In the genomic region with DNA sequence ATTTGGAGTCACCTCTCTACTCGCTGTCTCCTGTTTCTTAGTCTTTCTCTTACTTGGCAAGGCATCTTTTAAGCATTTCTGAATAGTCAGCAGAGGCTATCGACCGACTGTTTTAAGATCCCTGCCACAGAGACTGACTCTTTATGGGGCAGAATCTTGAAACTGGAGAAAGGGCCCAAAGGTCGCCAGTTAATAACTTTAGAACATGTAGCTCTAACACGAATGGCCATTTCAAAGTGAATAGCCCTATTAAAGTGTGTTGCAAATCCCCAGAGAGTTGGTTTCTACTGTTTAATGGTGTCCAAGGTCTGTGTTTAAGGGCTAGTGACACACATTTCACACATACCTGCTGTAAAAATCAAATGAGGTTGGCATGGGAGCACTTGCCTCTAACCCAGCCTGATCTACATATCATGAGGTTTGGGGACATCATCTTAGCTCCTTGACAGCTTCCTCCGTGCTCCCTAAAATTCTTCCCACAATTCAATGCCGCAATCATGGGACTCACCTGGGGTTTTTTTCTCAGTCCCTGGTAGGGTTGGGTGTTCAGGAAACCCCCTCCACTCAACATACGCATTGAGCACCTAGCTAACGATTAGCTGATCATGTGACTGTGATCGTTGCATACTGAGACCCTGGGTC, we compare ENCODE assay signal across 16 mouse cellular contexts.
DNase-seq lines count a peak whose midpoint lies in the region; ATAC-seq and TF ChIP-seq lines count a peak whose summit lies in the region.
"Had no signal": no experiment of that assay in that cellular context is flagged by ENCODE, and none has a peak within 500 bp of the region (broad histone marks: within the 10 kb centered on the region; RNA-seq: fewer than 3 reads in every experiment).

No protein-coding gene starts in this region.

- 0 out of 2 replicates have a peak, but pooled peaks have one; percentile 21 for ATAC-seq in forebrain, embryonic 14.5 days
- no peak for ATAC-seq in limb, embryonic 11.5 days (ENCODE audit: insufficient number of reproducible peaks, low FRiP score, low TSS enrichment, low read depth)
- ATAC-seq in intestine, postnatal 0 days: peak; percentile 80
- ATAC-seq: forebrain, embryonic 15.5 days had no signal

- dilution Hi-C loops in CH12.LX (cut with MboI; ENCODE audit: extremely low pct_ligation_motif_present, extremely low pct_unique_long_range_greater_than_20kb, low sequenced_read_pairs): no loop called here

- TF ChIP-seq RAD21 in CH12.LX (IDR thresholded peaks at IDR 0.05; ENCODE audit: low read depth, low read length): no peak

- no peak for TF ChIP-seq EP300 in CH12.LX (IDR thresholded peaks at IDR 0.05; ENCODE audit: low read length)

- DNase-seq in forebrain, embryonic 14.5 days (ENCODE audit: low spot score): no peak
- DNase-seq in forebrain, embryonic 10.5 days (ENCODE audit: extremely low spot score, low spot score): no peak
- DNase-seq in limb, embryonic 11.5 days (ENCODE audit: low spot score): peak; percentile 19
- DNase-seq in limb, embryonic 10.5 days (ENCODE audit: low spot score): no peak
- no peak for DNase-seq in CH12.LX (ENCODE audit: extremely low read depth)
- no peak for DNase-seq in urinary bladder, postnatal 14 days (ENCODE audit: low spot score)
- DNase-seq in kidney, postnatal 25 days: no peak
- DNase-seq: adrenal gland, adult 2 months; gastrocnemius, postnatal 10 days; heart, adult 2 months had no signal

- no peaks in the 10 kb centered on the region for H3K36me3 ChIP-seq in forebrain, embryonic 14.5 days (ENCODE audit: control insufficient read depth, insufficient read depth, low read length)
- no peaks in the 10 kb centered on the region for H3K36me3 ChIP-seq in forebrain, embryonic 10.5 days (replicated peaks)
- no peaks in the 10 kb centered on the region for H3K36me3 ChIP-seq in limb, embryonic 11.5 days (ENCODE audit: control insufficient read depth, insufficient read depth, low read length)
- no peaks in the 10 kb centered on the region for H3K36me3 ChIP-seq in limb, embryonic 10.5 days
- H3K36me3 ChIP-seq in CH12.LX (replicated peaks in 1 of 2; ENCODE audit: control insufficient read depth in 1 of 2, insufficient read depth in 1 of 2, low read length in 1 of 2): no peaks in the 10 kb centered on the region
- no peaks in the 10 kb centered on the region for H3K36me3 ChIP-seq in intestine, postnatal 0 days (ENCODE audit: control insufficient read depth, insufficient read depth)
- H3K36me3 ChIP-seq: embryonic facial prominence, embryonic 10.5 days; forebrain, embryonic 15.5 days; heart, embryonic 15.5 days; hindbrain, embryonic 15.5 days had no signal

- H3K27ac ChIP-seq in forebrain, embryonic 14.5 days (ENCODE audit: low read depth, low read length): no peak overlapping the region
- H3K27ac ChIP-seq in forebrain, embryonic 10.5 days: no peak overlapping the region
- H3K27ac ChIP-seq in limb, embryonic 11.5 days (replicated peaks; ENCODE audit: low read depth, low read length): no peak overlapping the region
- no peak overlapping the region for H3K27ac ChIP-seq in limb, embryonic 10.5 days
- no peak overlapping the region for H3K27ac ChIP-seq in CH12.LX (ENCODE audit: insufficient read depth, low read depth)
- H3K27ac ChIP-seq in intestine, postnatal 0 days (ENCODE audit: low read depth, low read length): peak overlapping the region; percentile 61
- H3K27ac ChIP-seq: embryonic facial prominence, embryonic 10.5 days; forebrain, embryonic 15.5 days; heart, adult 2 months; heart, embryonic 15.5 days; hindbrain, embryonic 15.5 days had no signal

- TF ChIP-seq POLR2A in CH12.LX (IDR thresholded peaks at IDR 0.05; ENCODE audit: low read depth, low read length): no peak

- H3K4me3 ChIP-seq in forebrain, embryonic 14.5 days (ENCODE audit: low read depth, low read length): no peak overlapping the region
- H3K4me3 ChIP-seq in forebrain, embryonic 10.5 days: no peak overlapping the region
- H3K4me3 ChIP-seq in limb, embryonic 11.5 days (ENCODE audit: low read depth, low read length): no peak overlapping the region
- no peak overlapping the region for H3K4me3 ChIP-seq in limb, embryonic 10.5 days
- H3K4me3 ChIP-seq in CH12.LX (replicated peaks in 1 of 3; ENCODE audit: low read depth in 2 of 3, low read length in 2 of 3, poor library complexity in 1 of 3): no peak overlapping the region
- H3K4me3 ChIP-seq in intestine, postnatal 0 days (ENCODE audit: low read depth, low read length): no peak overlapping the region
- H3K4me3 ChIP-seq: embryonic facial prominence, embryonic 10.5 days; forebrain, embryonic 15.5 days; heart, adult 2 months; heart, embryonic 15.5 days; hindbrain, embryonic 15.5 days had no signal

- WGBS in forebrain, embryonic 14.5 days: 90% methylated on average over 10 of the region's 10 CpGs
- WGBS in forebrain, embryonic 10.5 days: 90% methylated on average over 10 of the region's 10 CpGs
- 73% methylated on average over 10 of the region's 10 CpGs for WGBS in limb, embryonic 11.5 days
- WGBS in limb, embryonic 10.5 days: 78% methylated on average over 10 of the region's 10 CpGs
- WGBS in intestine, postnatal 0 days: 55% methylated on average over 10 of the region's 10 CpGs

- H3K79me2 ChIP-seq in CH12.LX (replicated peaks; ENCODE audit: control insufficient read depth, extremely low read depth, insufficient read depth, poor library complexity, severe bottlenecking): no peaks in the 10 kb centered on the region

- in situ Hi-C loops in CH12.LX (cut with MboI; ENCODE audit: low pct_ligation_motif_present, low pct_unique_long_range_greater_than_20kb, low sequenced_read_pairs): loop anchor here (5.0 kb wide), 1 partner anchor 625 kb away; no protein-coding TSS in a partner anchor

- H3K4me1 ChIP-seq in forebrain, embryonic 14.5 days (ENCODE audit: control insufficient read depth, insufficient read depth, low read length): no peaks in the 10 kb centered on the region
- H3K4me1 ChIP-seq in forebrain, embryonic 10.5 days: no peaks in the 10 kb centered on the region
- no peaks in the 10 kb centered on the region for H3K4me1 ChIP-seq in limb, embryonic 11.5 days (ENCODE audit: control insufficient read depth, insufficient read depth, low read length)
- H3K4me1 ChIP-seq in limb, embryonic 10.5 days: no peaks in the 10 kb centered on the region
- no peaks in the 10 kb centered on the region for H3K4me1 ChIP-seq in CH12.LX (ENCODE audit: control insufficient read depth in 1 of 2, insufficient read depth in 2 of 2)
- H3K4me1 ChIP-seq in intestine, postnatal 0 days (replicated peaks; ENCODE audit: control insufficient read depth, insufficient read depth, low read length): no peaks in the 10 kb centered on the region
- H3K4me1 ChIP-seq: embryonic facial prominence, embryonic 10.5 days; forebrain, embryonic 15.5 days; heart, embryonic 15.5 days; hindbrain, embryonic 15.5 days had no signal

- H3K9ac ChIP-seq in forebrain, embryonic 14.5 days (ENCODE audit: low read length): no peak overlapping the region
- no peak overlapping the region for H3K9ac ChIP-seq in limb, embryonic 11.5 days (ENCODE audit: low read length)
- no peak overlapping the region for H3K9ac ChIP-seq in CH12.LX (ENCODE audit: insufficient read depth, low read depth)
- H3K9ac ChIP-seq in intestine, postnatal 0 days (ENCODE audit: low read depth, low read length): no peak overlapping the region
- H3K9ac ChIP-seq: forebrain, embryonic 15.5 days; heart, embryonic 15.5 days; hindbrain, embryonic 15.5 days had no signal

- no peaks in the 10 kb centered on the region for H3K9me3 ChIP-seq in forebrain, embryonic 14.5 days (replicated peaks; ENCODE audit: control insufficient read depth, low read length)
- H3K9me3 ChIP-seq in forebrain, embryonic 10.5 days: no peaks in the 10 kb centered on the region
- H3K9me3 ChIP-seq in limb, embryonic 11.5 days (ENCODE audit: control insufficient read depth, low read length): no peaks in the 10 kb centered on the region
- no peaks in the 10 kb centered on the region for H3K9me3 ChIP-seq in limb, embryonic 10.5 days (replicated peaks)
- no peaks in the 10 kb centered on the region for H3K9me3 ChIP-seq in CH12.LX (replicated peaks; ENCODE audit: low read length)
- no peaks in the 10 kb centered on the region for H3K9me3 ChIP-seq in intestine, postnatal 0 days (ENCODE audit: control insufficient read depth)
- H3K9me3 ChIP-seq: embryonic facial prominence, embryonic 10.5 days; forebrain, embryonic 15.5 days; heart, embryonic 15.5 days; hindbrain, embryonic 15.5 days had no signal

- H3K27me3 ChIP-seq in forebrain, embryonic 14.5 days (replicated peaks; ENCODE audit: control insufficient read depth, insufficient read depth, low read length): no peaks in the 10 kb centered on the region
- H3K27me3 ChIP-seq in forebrain, embryonic 10.5 days (ENCODE audit: poor library complexity, severe bottlenecking): no peaks in the 10 kb centered on the region
- H3K27me3 ChIP-seq in limb, embryonic 11.5 days (ENCODE audit: control insufficient read depth, insufficient read depth, low read length): no peaks in the 10 kb centered on the region
- no peaks in the 10 kb centered on the region for H3K27me3 ChIP-seq in limb, embryonic 10.5 days (ENCODE audit: low read depth, poor library complexity, severe bottlenecking)
- no peaks in the 10 kb centered on the region for H3K27me3 ChIP-seq in CH12.LX (replicated peaks)
- H3K27me3 ChIP-seq in intestine, postnatal 0 days (replicated peaks; ENCODE audit: control insufficient read depth, insufficient read depth, low read length): no peaks in the 10 kb centered on the region
- H3K27me3 ChIP-seq: forebrain, embryonic 15.5 days; heart, embryonic 15.5 days; hindbrain, embryonic 15.5 days had no signal

- no peak for TF ChIP-seq CTCF in CH12.LX (conservative IDR thresholded peaks at IDR 0.05 in 1 of 2, IDR thresholded peaks at IDR 0.05 in 1 of 2; ENCODE audit: low read depth in 2 of 2, low read length in 2 of 2)
- no peak for TF ChIP-seq CTCF in intestine, postnatal 0 days (IDR thresholded peaks at IDR 0.05; ENCODE audit: low read depth)

- no peak overlapping the region for H3K4me2 ChIP-seq in forebrain, embryonic 14.5 days (ENCODE audit: low read length)
- H3K4me2 ChIP-seq in limb, embryonic 11.5 days (ENCODE audit: low read depth, severe bottlenecking): no peak overlapping the region
- no peak overlapping the region for H3K4me2 ChIP-seq in CH12.LX (ENCODE audit: insufficient read depth, low read depth, poor library complexity, severe bottlenecking)
- H3K4me2 ChIP-seq in intestine, postnatal 0 days (replicated peaks; ENCODE audit: low read depth): no peak overlapping the region
- H3K4me2 ChIP-seq: forebrain, embryonic 15.5 days; heart, embryonic 11.5 days; heart, embryonic 15.5 days; hindbrain, embryonic 15.5 days had no signal

TF ChIP-seq in CH12.LX, 34 proteins besides CTCF, POLR2A, EP300 and RAD21:
- TF ChIP-seq RCOR1 (conservative IDR thresholded peaks at IDR 0.05; ENCODE audit: low read depth, low read length) (no peak), USF1 (IDR thresholded peaks at IDR 0.05; ENCODE audit: low read depth, low read length) (peak; percentile 28; the same call in 1 of the 2 replicates), BHLHE40 (IDR thresholded peaks at IDR 0.05; ENCODE audit: low read depth, low read length) (peak; percentile 16; the same call in 1 of the 2 replicates)
TF ChIP-seq in CH12.LX: peak in this region for 2.
